ENCODE assay signal across 21 mouse cellular contexts in genomic region chr2:174636750-174637149, GRCm38 (mm10). TPM values are rescaled to one million over a fixed set of nuclear protein-coding genes. Genes with fewer than 3 reads are reported as not detected.
DNase-seq lines count a peak whose midpoint lies in the region; ATAC-seq and TF ChIP-seq lines count a peak whose summit lies in the region.
"Had no signal": no experiment of that assay in that cellular context is flagged by ENCODE, and none has a peak within 500 bp of the region (broad histone marks: within the 10 kb centered on the region; RNA-seq: fewer than 3 reads in every experiment).

No protein-coding gene starts in this region.

- no peak for TF ChIP-seq CTCF in kidney, adult 2 months (conservative IDR thresholded peaks at IDR 0.05; ENCODE audit: insufficient read depth, insufficient read length, low read depth, low read length)

- H3K4me3 ChIP-seq in kidney, adult 2 months (ENCODE audit: insufficient read depth, low read depth, low read length) = no peak overlapping the region
- no peak overlapping the region for H3K4me3 ChIP-seq in kidney, embryonic 14.5 days (ENCODE audit: low read length)
- no peak overlapping the region for H3K4me3 ChIP-seq in heart, embryonic 16.5 days (ENCODE audit: low read length)
- H3K4me3 ChIP-seq in neural tube, embryonic 15.5 days (replicated peaks) = no peak overlapping the region
- H3K4me3 ChIP-seq: erythroblast, embryonic 14.5 days; megakaryocyte, embryonic 14.5 days had no signal

- H3K9ac ChIP-seq in kidney, embryonic 14.5 days (ENCODE audit: low read depth, low read length) = no peak overlapping the region
- H3K9ac ChIP-seq in heart, embryonic 16.5 days (ENCODE audit: low read length) = no peak overlapping the region
- H3K9ac ChIP-seq in neural tube, embryonic 15.5 days (replicated peaks) = no peak overlapping the region
- H3K9ac ChIP-seq: hindbrain, embryonic 14.5 days; lung, embryonic 14.5 days had no signal

- H3K4me2 ChIP-seq in kidney, embryonic 14.5 days (replicated peaks; ENCODE audit: low read depth, low read length) = no peak overlapping the region
- no peak overlapping the region for H3K4me2 ChIP-seq in heart, embryonic 16.5 days (ENCODE audit: low read depth, low read length)
- H3K4me2 ChIP-seq in neural tube, embryonic 15.5 days = no peak overlapping the region
- H3K4me2 ChIP-seq: hindbrain, embryonic 14.5 days; lung, embryonic 14.5 days had no signal

- no peaks in the 10 kb centered on the region for H3K36me3 ChIP-seq in kidney, adult 2 months (ENCODE audit: control insufficient read depth, insufficient read depth, low read length)
- no peaks in the 10 kb centered on the region for H3K36me3 ChIP-seq in kidney, embryonic 14.5 days (ENCODE audit: control insufficient read depth, insufficient read depth, low read length)
- no peaks in the 10 kb centered on the region for H3K36me3 ChIP-seq in heart, embryonic 16.5 days (ENCODE audit: control insufficient read depth, insufficient read depth)
- H3K36me3 ChIP-seq in neural tube, embryonic 15.5 days = no peaks in the 10 kb centered on the region

- no peak for ATAC-seq in kidney, embryonic 14.5 days (ENCODE audit: low FRiP score, low TSS enrichment)
- peak; percentile 80 for ATAC-seq in heart, embryonic 16.5 days (replicated peaks; ENCODE audit: extremely low read depth, insufficient read depth, low FRiP score)
- no peak for ATAC-seq in neural tube, embryonic 15.5 days (ENCODE audit: low FRiP score)
- ATAC-seq: CD4-positive, CD25-positive, alpha-beta regulatory T cell, adult 4 months; forebrain, embryonic 16.5 days; intestine, embryonic 16.5 days; midbrain, embryonic 16.5 days had no signal

- no peaks in the 10 kb centered on the region for H3K27me3 ChIP-seq in kidney, adult 2 months (replicated peaks; ENCODE audit: control insufficient read depth, insufficient read depth, low read length)
- H3K27me3 ChIP-seq in kidney, embryonic 14.5 days (ENCODE audit: control insufficient read depth, insufficient read depth, low read length) = no peaks in the 10 kb centered on the region
- H3K27me3 ChIP-seq in heart, embryonic 16.5 days (ENCODE audit: control insufficient read depth, insufficient read depth, low read length) = no peaks in the 10 kb centered on the region
- H3K27me3 ChIP-seq in neural tube, embryonic 15.5 days (replicated peaks) = no peaks in the 10 kb centered on the region

- no peaks in the 10 kb centered on the region for H3K9me3 ChIP-seq in kidney, embryonic 14.5 days (ENCODE audit: control insufficient read depth, low read length)
- H3K9me3 ChIP-seq in heart, embryonic 16.5 days (replicated peaks; ENCODE audit: control insufficient read depth, low read length) = no peaks in the 10 kb centered on the region
- no peaks in the 10 kb centered on the region for H3K9me3 ChIP-seq in neural tube, embryonic 15.5 days (replicated peaks)

- no peaks in the 10 kb centered on the region for H3K4me1 ChIP-seq in kidney, adult 2 months (ENCODE audit: control insufficient read depth, insufficient read depth, low read length)
- no peaks in the 10 kb centered on the region for H3K4me1 ChIP-seq in kidney, embryonic 14.5 days (ENCODE audit: control insufficient read depth, insufficient read depth, low read length)
- no peaks in the 10 kb centered on the region for H3K4me1 ChIP-seq in heart, embryonic 16.5 days (ENCODE audit: control insufficient read depth, insufficient read depth, low read length)
- H3K4me1 ChIP-seq in neural tube, embryonic 15.5 days = no peaks in the 10 kb centered on the region
- H3K4me1 ChIP-seq: megakaryocyte, embryonic 14.5 days had no signal

- peak; percentile 27 for DNase-seq in kidney, adult 2 months
- peak; percentile 28 for DNase-seq in right cerebral cortex, adult 18-20 months
- no peak for DNase-seq in right cerebral cortex, postnatal 36 days (ENCODE audit: low spot score in 2 of 2)
- DNase-seq in telencephalon, adult 2 months (ENCODE audit: low read depth, low spot score) = peak; percentile 11
- DNase-seq: adrenal gland, postnatal 10 days; cerebellum, adult 9-11 months; embryo, embryonic 11 days; gastrocnemius, postnatal 10 days; liver; lung, embryonic 14.5 days; right cerebral cortex, postnatal 4 days had no signal

- 40% methylated on average over 1 of the region's 1 CpGs for WGBS in kidney, adult 2 months
- WGBS in kidney, embryonic 14.5 days = 33% methylated on average over 1 of the region's 1 CpGs
- 14% methylated on average over 1 of the region's 1 CpGs for WGBS in heart, embryonic 16.5 days
- WGBS in neural tube, embryonic 15.5 days = 69% methylated on average over 1 of the region's 1 CpGs

- H3K27ac ChIP-seq in kidney, adult 2 months (ENCODE audit: insufficient read depth, low read depth, low read length) = no peak overlapping the region
- H3K27ac ChIP-seq in kidney, embryonic 14.5 days (ENCODE audit: low read depth, low read length) = no peak overlapping the region
- H3K27ac ChIP-seq in heart, embryonic 16.5 days (ENCODE audit: low read length) = peak overlapping the region; percentile 58
- no peak overlapping the region for H3K27ac ChIP-seq in neural tube, embryonic 15.5 days (replicated peaks)
- H3K27ac ChIP-seq: hindbrain, embryonic 14.5 days had no signal

- no peak for TF ChIP-seq POLR2A in kidney, adult 2 months (IDR thresholded peaks at IDR 0.05; ENCODE audit: low read depth, low read length)

RNA-seq across cellular contexts. Expression of gene Zfp831, which starts 6.6 kb away (rescaled TPM):
- polyA plus RNA-seq in kidney, adult 2 months (2012; rRNA removed) = 0.03 and 0.34 TPM in 2 replicates
- not detected in 2 replicates for polyA plus RNA-seq in kidney, embryonic 14.5 days (2014; fragmentation: Nextera tagmentation; extraction: Ambion mirVana)
- 0.01 and 0.04 TPM in 2 replicates for polyA plus RNA-seq in heart, embryonic 16.5 days (2015; fragmentation: Nextera tagmentation; extraction: Ambion mirVana)
- polyA plus RNA-seq in neural tube, embryonic 15.5 days (2015; fragmentation: Nextera tagmentation; extraction: Ambion mirVana) = 0.01 TPM in 1 of 2 replicates, not detected in the other
- polyA plus RNA-seq: erythroblast, embryonic 14.5 days; forebrain, embryonic 16.5 days; hindbrain, embryonic 14.5 days; lung, embryonic 14.5 days; midbrain, embryonic 16.5 days had no signal

Comparison
In these comparisons a context has a peak if more than half of its experiments do, and no peak if none do; other contexts are left out.
1. DNase-seq: peak in kidney, adult 2 months (single experiment), right cerebral cortex, adult 18-20 months (single experiment) and telencephalon, adult 2 months (single experiment); none in right cerebral cortex, postnatal 36 days (0 of 2).